Mouse (Mus musculus): ENCODE results near the gene Sfn.
A peak's percentile ranks its signal among the peaks of the same experiment; 100 is the strongest.

Gene Sfn

GRCm38 (mm10) chr4:133620668-133621067, 18.7 kb upstream of the Sfn start:
- DNase-seq (ENCODE audit: low read depth, low spot score), result no peak

DNA sequence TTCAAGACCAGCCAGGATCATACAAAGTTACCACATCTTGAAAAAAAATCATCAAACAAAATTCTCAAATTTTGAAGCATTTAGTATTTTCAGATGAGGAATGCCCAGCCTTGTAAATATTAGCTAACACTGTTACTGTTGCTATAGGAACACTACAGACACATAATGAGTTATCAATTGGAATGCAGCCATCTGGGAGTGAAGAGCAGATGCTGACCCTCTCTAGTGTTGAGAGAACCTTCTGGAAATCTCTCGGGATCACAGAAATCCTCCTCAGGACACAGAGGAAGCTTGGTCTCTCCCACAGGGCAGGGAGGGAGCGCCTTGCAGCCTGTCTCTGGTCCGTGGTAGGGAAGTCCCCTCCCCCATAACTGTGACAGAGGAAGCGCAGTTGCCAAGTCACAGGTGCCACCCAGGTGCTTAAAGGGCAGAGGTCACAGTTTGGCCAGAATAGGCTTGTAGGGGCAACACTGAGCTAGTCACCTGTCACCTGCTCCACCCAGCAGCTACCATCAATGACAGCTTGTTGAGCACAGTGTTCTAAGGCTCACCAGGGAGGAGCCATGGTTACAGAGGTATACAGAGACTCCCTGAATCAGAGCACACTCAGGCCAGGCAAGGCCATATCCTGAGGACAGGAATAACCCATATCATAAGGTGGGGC, 17.6 kb upstream of the Sfn start:
- no peak for DNase-seq (ENCODE audit: low read depth, low spot score)

DNA sequence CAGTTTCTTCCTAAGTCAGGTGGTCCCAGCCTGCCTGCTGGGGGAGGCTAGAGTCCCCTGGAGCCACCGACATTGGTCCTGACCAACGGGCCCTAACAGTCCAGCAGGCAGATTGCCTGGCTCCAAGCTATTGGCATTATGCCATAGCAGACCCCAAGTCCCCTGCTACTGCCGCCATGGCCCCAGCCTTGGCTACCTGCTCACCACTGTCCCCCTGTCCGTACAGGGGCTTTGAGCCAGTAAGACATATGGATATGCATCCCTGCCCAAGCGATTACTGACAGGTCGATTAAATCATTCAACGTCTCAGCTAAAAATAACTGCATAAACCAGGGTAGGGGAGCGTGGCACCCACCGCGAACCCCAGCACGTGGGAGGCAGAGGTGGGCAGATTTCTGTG, 16.0 kb upstream of the Sfn start:
- DNase-seq (ENCODE audit: low read depth, low spot score), result no peak

- no peak for DNase-seq (ENCODE audit: low read depth, low spot score)
These were observed 13.4 kb upstream of the Sfn start for GRCm38 (mm10) chr4:133615416-133615815.

DNA sequence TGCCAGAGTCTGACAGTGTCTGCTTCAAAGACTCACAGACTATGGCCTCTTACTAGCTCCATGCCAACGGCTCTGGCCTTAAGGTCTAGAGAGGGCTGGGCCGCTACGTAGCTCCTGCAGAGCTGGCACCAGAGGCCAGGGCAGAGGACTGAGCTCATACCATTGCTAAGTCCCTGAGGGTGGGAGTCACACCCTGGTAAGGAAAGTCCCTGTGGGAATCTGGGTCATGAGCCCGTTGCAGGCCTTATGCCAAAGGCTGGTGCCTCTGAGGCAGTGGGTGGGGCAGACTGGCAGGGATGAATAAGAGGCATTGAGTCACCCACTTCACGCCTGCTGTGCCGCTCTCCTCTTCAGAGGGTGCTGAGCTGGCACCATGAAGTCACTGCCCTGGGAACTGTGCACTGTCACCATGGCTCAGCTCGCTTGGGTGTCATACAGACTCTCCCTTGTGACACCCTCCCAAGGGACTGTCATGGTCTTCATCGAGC, 12.3 kb upstream of the Sfn start:
- no peak for DNase-seq (ENCODE audit: low read depth, low spot score)

- no peak for DNase-seq (ENCODE audit: low read depth, low spot score)
These were observed 11.9 kb upstream of the Sfn start for GRCm38 (mm10) chr4:133613867-133614266.

DNA sequence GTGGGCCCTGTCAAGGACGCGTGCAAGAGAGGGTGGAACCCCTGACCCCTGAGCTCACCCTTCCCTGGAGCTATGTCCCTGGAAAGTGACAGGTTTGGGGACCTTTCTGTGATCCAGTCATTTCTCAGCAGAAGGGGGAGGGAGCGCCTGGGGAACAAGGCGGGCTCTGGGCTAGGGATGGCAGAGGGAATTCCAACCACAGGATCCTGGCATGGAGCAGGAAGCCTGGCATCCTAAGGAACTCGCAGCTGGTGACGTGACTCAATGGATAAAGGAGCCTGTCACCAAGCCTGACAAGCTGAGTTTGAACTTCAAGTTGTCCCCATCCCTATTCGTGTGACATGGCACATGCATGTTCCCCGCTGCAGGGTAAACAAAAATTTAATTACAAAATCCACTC, 11.1 kb upstream of the Sfn start:
- no peak for DNase-seq (ENCODE audit: low read depth, low spot score)

DNA sequence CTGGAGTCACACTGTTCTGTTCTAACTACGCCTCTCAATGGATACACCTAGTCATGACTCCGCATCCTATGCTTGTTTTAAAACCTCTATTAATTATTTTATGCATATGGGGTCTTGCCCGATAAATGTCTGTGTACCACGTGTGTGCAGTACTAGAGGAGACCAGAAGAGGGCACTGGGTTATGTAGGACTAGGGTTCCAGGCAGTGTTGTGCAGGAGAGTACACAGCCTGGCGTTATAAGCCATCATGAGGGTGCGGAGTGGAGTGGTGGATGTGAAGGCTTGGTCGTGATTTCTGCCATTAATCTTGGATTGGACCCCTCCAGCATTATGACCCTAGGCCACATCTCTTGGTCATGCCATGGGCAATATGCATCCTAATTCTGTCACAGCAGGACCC, 10.4 kb upstream of the Sfn start:
- no peak for DNase-seq (ENCODE audit: low read depth, low spot score)

DNA sequence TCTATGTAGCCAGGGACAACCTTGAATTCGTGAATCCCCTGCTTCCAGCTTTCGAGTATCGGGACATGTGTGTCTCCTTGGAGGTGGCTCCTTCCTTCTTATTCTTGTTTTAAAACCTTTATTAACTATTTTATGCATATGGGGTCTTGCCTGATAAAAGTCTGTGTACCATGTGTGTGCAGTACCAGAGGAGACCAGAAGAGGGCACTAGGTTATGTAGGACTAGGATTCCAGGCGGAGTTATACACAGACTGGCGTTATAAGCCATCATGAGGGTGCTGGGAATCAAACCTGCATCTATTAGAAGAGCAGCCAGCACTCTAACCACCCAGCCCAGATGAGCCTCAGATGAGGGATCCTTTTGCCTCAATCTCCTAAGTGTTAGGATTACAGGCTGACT, 9.8 kb upstream of the Sfn start:
- DNase-seq (ENCODE audit: low read depth, low spot score), result no peak

- peak; percentile 56 for DNase-seq (ENCODE audit: low read depth, low spot score)
These were observed 7.8 kb upstream of the Sfn start for GRCm38 (mm10) chr4:133609719-133610118.

- DNase-seq (ENCODE audit: low read depth, low spot score), result no peak
These were observed 5.3 kb upstream of the Sfn start for GRCm38 (mm10) chr4:133607284-133607683.

DNA sequence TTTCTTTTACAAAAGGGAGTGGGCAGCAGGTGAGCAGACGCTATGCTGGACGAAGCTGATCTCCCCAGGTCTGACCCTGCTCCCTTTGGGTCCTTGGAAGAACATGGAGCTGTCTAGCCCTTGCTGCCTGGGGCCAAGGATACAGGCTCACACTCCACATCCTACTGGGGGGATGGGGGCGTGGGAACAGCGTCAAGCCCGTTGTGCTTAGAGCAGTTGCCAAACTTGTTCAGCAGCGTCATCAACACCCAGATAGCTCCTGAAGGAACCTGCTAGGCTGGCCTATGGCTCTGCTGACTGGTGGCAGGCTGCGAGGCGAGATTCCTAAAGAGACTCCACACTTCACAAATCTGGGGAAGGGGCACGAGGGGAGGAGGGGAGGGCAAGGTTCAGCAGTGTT, 3.4 kb upstream of the Sfn start:
- no peak for DNase-seq (ENCODE audit: low read depth, low spot score)

- no peak for DNase-seq (ENCODE audit: low read depth, low spot score)
These were observed 2.9 kb upstream of the Sfn start for GRCm38 (mm10) chr4:133604856-133605255.

- DNase-seq (ENCODE audit: low read depth, low spot score), result no peak
These were observed 2.2 kb upstream of the Sfn start for GRCm38 (mm10) chr4:133604175-133604574.

- no peak for DNase-seq (ENCODE audit: low read depth, low spot score)
These were observed 1.1 kb upstream of the Sfn start for GRCm38 (mm10) chr4:133603056-133603455.

DNA sequence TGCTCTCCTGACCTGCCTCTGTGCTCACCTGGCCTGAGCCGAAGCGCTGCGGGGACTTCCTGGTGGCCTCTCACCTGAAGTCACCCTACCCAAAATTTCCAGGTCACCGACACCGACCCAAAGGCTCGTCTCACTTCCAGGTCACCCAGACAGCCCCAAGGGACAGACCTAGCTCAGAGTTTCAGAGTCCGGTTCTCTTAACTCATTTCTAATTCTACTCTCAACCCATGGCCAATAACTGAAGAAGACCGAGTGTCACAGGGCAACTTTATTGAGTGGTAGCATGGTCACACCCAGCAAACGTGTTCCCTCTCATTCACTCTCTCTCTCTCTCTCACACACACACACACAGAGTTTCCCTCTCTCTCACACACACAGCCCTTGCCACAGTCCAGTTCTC, 1.7 kb downstream of the Sfn start:
- DNase-seq (ENCODE audit: low read depth, low spot score), result no peak

- DNase-seq (ENCODE audit: low read depth, low spot score), result peak; percentile 58
These were observed 2.3 kb downstream of the Sfn start for GRCm38 (mm10) chr4:133599571-133600073.

GRCm38 (mm10) chr4:133599116-133599515, 2.9 kb downstream of the Sfn start:
- DNase-seq (ENCODE audit: low read depth, low spot score), result no peak

GRCm38 (mm10) chr4:133598616-133599015, 3.4 kb downstream of the Sfn start:
- no peak for DNase-seq (ENCODE audit: low read depth, low spot score)

GRCm38 (mm10) chr4:133596084-133596483, 5.9 kb downstream of the Sfn start:
- no peak for DNase-seq (ENCODE audit: low read depth, low spot score)

- DNase-seq (ENCODE audit: low read depth, low spot score), result no peak
These were observed 6.4 kb downstream of the Sfn start for GRCm38 (mm10) chr4:133595538-133595937.

- no peak for DNase-seq (ENCODE audit: low read depth, low spot score)
These were observed 9.4 kb downstream of the Sfn start for GRCm38 (mm10) chr4:133592570-133592969.

DNA sequence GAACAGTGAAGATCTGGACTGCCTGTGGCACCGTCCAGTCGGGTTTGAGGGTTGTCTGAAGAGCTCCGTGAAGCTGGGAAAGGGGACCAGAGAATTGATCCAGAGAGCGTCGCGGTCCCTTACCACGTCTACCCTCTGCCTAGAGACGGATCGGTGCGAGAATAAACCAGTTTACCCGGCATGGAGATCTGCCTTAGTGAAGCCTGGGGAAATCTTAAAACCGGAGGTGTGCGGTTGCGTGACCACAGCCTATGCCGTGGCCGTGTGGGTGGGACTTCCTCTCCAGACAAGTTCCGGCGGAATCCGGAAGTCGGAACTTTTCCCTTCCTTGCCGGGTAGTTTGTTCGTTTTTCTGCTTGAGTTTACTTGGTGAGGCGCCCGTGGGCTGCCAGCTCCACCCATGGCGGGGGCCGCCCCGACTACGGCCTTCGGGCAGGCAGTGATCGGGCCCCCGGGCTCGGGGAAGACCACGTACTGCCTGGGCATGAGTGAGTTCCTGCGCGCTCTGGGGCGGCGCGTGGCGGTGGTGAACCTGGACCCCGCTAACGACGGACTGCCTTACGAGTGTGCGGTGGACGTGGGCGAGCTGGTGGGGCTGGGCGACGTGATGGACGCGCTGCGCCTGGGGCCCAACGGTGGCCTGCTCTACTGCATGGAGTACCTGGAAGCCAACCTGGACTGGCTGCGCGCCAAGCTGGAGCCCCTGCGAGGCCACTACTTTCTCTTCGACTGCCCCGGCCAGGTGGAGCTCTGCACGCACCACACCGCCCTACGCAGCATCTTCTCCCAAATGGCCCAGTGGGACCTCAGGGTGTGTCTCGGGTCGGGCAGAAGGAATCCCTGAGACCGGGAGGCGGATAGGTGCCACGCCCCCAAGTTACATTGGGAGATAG, 17.7 kb downstream of the Sfn start, which contains the start of gene Gpn2:
Gene Gpn2 (plus strand): TSS at position 304 of the 893 bp plus-strand sequence.
- peak; percentile 64 for DNase-seq (ENCODE audit: low read depth, low spot score)

All from c-Kit-negative CD71-positive TER-119-positive erythroid progenitor cells, embryonic 14.5 days (primary cell).